Mouse (Mus musculus) CH12.LX (cell line): ENCODE measurements at regions not wholly inside any gene's neighbourhood (a gene's known extent, or its start where the extent isn't known, plus 50 kb on each side); places are given as distances from the start of the nearest gene placed in this dataset.

Source experiments
- DNase-seq: peaks from one replicate; pipeline ENCODE4 v3.0.0-alpha.2; 2013; ENCODE audit errors: extremely low read depth
- H3K27ac ChIP-seq: 2 replicates; pipeline ENCODE4 v1.5.1; 2012; ENCODE audit warnings: low read depth, mild to moderate bottlenecking, control low read depth, moderate library complexity; ENCODE audit not compliant: insufficient read depth
- H3K27me3 ChIP-seq: replicated peaks from 2 replicates; pipeline ENCODE3; 2012; ENCODE audit warnings: inconsistent platforms
- H3K36me3 ChIP-seq, 2 experiments: replicated peaks in 1 of 2; 2 replicates each; pipeline versions ENCODE3 to v1.6.1; 2012; ENCODE audit warnings: inconsistent platforms in 1 of 2, low read length in 1 of 2, mild to moderate bottlenecking in 1 of 2, mixed read lengths in 1 of 2, moderate library complexity in 1 of 2; ENCODE audit not compliant: control insufficient read depth in 1 of 2, insufficient read depth in 1 of 2
- H3K4me1 ChIP-seq, 2 experiments: 2 replicates each; pipeline ENCODE4 v1.6.1; 2012; ENCODE audit warnings: inconsistent platforms in 1 of 2, moderate library complexity in 1 of 2; ENCODE audit not compliant: insufficient read depth in 2 of 2, control insufficient read depth in 1 of 2
- H3K4me2 ChIP-seq: 2 replicates; pipeline ENCODE4 v1.6.1; 2012; ENCODE audit warnings: low read depth, mild to moderate bottlenecking, control low read depth; ENCODE audit not compliant: poor library complexity, insufficient read depth, severe bottlenecking
- H3K4me3 ChIP-seq, 3 experiments: fragments of 150-350 bp in 1 of 3; sonication (generic) in 1 of 3; replicated peaks in 1 of 3; 2 replicates each; pipeline versions ENCODE3 to v1.5.1; 2011 to 2012; ENCODE audit warnings: low read depth in 2 of 3, low read length in 2 of 3, mild to moderate bottlenecking in 2 of 3, moderate library complexity in 2 of 3, control low read depth in 1 of 3, improper control_type of control experiment in 1 of 3, inconsistent platforms in 1 of 3, mixed read lengths in 1 of 3; ENCODE audit not compliant: poor library complexity in 1 of 3
- H3K79me2 ChIP-seq: replicated peaks from 2 replicates; pipeline ENCODE4 v1.6.1; 2012; ENCODE audit warnings: mild to moderate bottlenecking, moderate library complexity; ENCODE audit not compliant: control insufficient read depth, poor library complexity, insufficient read depth, severe bottlenecking; ENCODE audit errors: extremely low read depth
- H3K9ac ChIP-seq: 2 replicates; pipeline ENCODE4 v1.6.1; 2012; ENCODE audit warnings: low read depth, mild to moderate bottlenecking, control low read depth, moderate library complexity; ENCODE audit not compliant: insufficient read depth
- H3K9me3 ChIP-seq: replicated peaks from 2 replicates; pipeline ENCODE3; 2012; ENCODE audit warnings: low read length, inconsistent platforms, mixed read lengths
- USF1 ChIP-seq: IDR thresholded peaks from 2 replicates; pipeline ENCODE4 v1.6.1; 2014; ENCODE audit warnings: low read depth, mild to moderate bottlenecking, inconsistent platforms, low read length, improper control_type of control experiment
- dilution Hi-C: fragments of 300-500 bp; cut with MboI; formaldehyde crosslinking; loops from 2 replicates; pipeline ENCODE4 v1.14.3; 2020; ENCODE audit warnings: low sequenced_read_pairs; ENCODE audit not compliant: extremely low pct_unique_long_range_greater_than_20kb, extremely low pct_ligation_motif_present
- in situ Hi-C: fragments of 300-500 bp; cut with MboI; formaldehyde crosslinking; loops from 3 replicates; pipeline ENCODE4 v1.14.3; 2019; ENCODE audit warnings: low sequenced_read_pairs, low pct_ligation_motif_present, low pct_unique_long_range_greater_than_20kb, mixed read lengths

- TF ChIP-seq USF1 = no peak
- H3K4me2 ChIP-seq = no peak overlapping the region
- peaks cover 36% of the 10 kb centered on the region for H3K9me3 ChIP-seq
- H3K4me1 ChIP-seq = no peaks in the 10 kb centered on the region
- H3K4me3 ChIP-seq = no peak overlapping the region
- dilution Hi-C loops (no loop called here), in situ Hi-C loops (no loop called here)
- no peaks in the 10 kb centered on the region for H3K27me3 ChIP-seq
- H3K36me3 ChIP-seq = no peaks in the 10 kb centered on the region
- no peak overlapping the region for H3K9ac ChIP-seq
- H3K27ac ChIP-seq = no peak overlapping the region
- no peak for DNase-seq
- H3K79me2 ChIP-seq = no peaks in the 10 kb centered on the region
These were observed 286.9 kb upstream of the Dpp10 start for GRCm38 (mm10) chr1:124332294-124332693.
